Mouse (Mus musculus) kidney, embryonic 16.5 days (tissue): Measurements from ENCODE around the gene Napepld. TPM values are rescaled to one million over a fixed set of nuclear protein-coding genes. Genes with fewer than 3 reads are reported as not detected.

Source experiments
- ATAC-seq: fragments of 200-750 bp; cut with Nextera tagmentation; 2 replicates; pipeline ENCODE4 v1.8.0; 2017; ENCODE audit warnings: moderate TSS enrichment; ENCODE audit not compliant: low FRiP score, low TSS enrichment
- H3K27ac ChIP-seq: fragments of 300-500 bp; sonication (generic); 2 replicates; pipeline ENCODE4 v1.5.1; 2014; ENCODE audit warnings: low read length
- H3K27me3 ChIP-seq: fragments of 300-500 bp; sonication (generic); 2 replicates; pipeline ENCODE4 v1.6.1; 2014; ENCODE audit warnings: low read length, control low read depth, mixed read lengths; ENCODE audit not compliant: insufficient read depth
- H3K36me3 ChIP-seq: fragments of 300-500 bp; sonication (generic); 2 replicates; pipeline ENCODE4 v1.6.1; 2014; ENCODE audit warnings: low read length, control low read depth, mixed read lengths; ENCODE audit not compliant: insufficient read depth
- H3K4me1 ChIP-seq: fragments of 300-500 bp; sonication (generic); 2 replicates; pipeline ENCODE4 v1.6.1; 2014; ENCODE audit warnings: low read length, control low read depth, mixed read lengths; ENCODE audit not compliant: insufficient read depth
- H3K4me2 ChIP-seq: fragments of 300-500 bp; sonication (generic); replicated peaks from 2 replicates; pipeline ENCODE4 v1.6.1; 2014; ENCODE audit warnings: low read depth, low read length
- H3K4me3 ChIP-seq: fragments of 300-500 bp; sonication (generic); 2 replicates; pipeline ENCODE4 v1.5.1; 2014; ENCODE audit warnings: mild to moderate bottlenecking, low read length
- H3K9ac ChIP-seq: fragments of 300-500 bp; sonication (generic); replicated peaks from 2 replicates; pipeline ENCODE4 v1.6.1; 2014; ENCODE audit warnings: low read length
- H3K9me3 ChIP-seq: fragments of 300-500 bp; sonication (generic); 2 replicates; pipeline ENCODE4 v1.6.1; 2016; ENCODE audit warnings: low read length, control low read depth
- WGBS: fragments of 180-500 bp; shearing (Covaris S2); extraction: QIAGEN DNeasy Blood & Tissue Kit; methylation state at CpG from one replicate; pipeline ENCODE4 v1.1.7; 2014; 5-methylcytosine and 5-hydroxymethylcytosine counted together
- polyA plus RNA-seq: library from polyadenylated mRNA; unstranded; fragments of >200 nt; fragmentation: Nextera tagmentation; extraction: Ambion mirVana; gene quantifications from 2 replicates; pipeline ENCODE4 v1.2.1, GENCODE M21; 2015

Napepld gene
- polyA plus RNA-seq, 1 experiment from 2014 or later: 5.9 TPM

DNA sequence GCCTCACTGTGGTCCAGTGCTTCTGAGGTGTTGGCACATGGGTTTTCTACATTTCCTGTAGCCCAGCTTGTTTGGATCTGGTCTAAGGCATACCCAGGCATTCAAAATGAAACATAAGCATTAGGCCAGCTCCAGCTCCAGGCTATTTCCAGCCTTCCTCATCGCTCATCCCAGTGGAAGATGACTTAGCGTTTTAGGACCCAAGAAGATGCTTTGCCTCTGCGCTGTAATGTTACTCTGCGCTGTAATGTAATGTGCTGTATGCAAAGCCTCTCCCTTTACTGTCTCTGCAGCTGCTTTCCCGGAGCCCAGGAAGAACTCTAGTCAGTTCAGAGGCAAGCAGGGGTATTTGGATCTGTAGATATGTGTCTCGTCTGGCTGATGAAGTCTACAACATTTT, 43.2 kb downstream of the Napepld start:
- Histone ChIP-seq H3K27me3 (no peaks in the 10 kb centered on the region), H3K36me3 (peaks cover 35% of the 10 kb centered on the region), H3K4me2 (no peak overlapping the region), H3K4me3 (no peak overlapping the region), H3K27ac (no peak overlapping the region), H3K4me1 (peaks cover 9% of the 10 kb centered on the region; the same call in 1 of the 2 replicates), H3K9ac (no peak overlapping the region), H3K9me3 (no peaks in the 10 kb centered on the region)
- ATAC-seq: no peak
- 92% methylated on average over 6 of the region's 6 CpGs for WGBS

DNA sequence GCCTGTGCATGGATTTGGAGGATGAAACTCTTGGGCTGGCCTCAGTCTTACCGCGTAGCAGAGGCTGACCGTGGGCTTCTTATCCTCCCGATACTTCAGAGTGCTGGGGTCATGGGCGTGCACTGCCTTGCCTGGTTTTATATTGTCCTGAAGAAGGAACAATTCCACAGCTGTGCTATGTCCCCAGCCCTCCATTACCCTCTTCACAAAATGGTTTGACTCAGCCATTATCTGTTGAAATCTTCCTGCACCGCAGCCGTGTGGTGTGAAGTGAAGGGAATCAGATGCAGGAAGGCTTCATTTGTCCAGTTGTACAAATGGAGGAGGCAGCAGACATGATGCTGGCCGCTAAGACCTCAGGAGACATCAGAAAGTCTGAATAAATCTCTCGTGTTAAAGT, 44.3 kb downstream of the Napepld start:
- peaks cover 40% of the 10 kb centered on the region for H3K36me3 ChIP-seq
- ATAC-seq: no peak
- no peaks in the 10 kb centered on the region for H3K27me3 ChIP-seq
- H3K4me1 ChIP-seq: peaks cover 9% of the 10 kb centered on the region; the same call in 1 of the 2 replicates
- no peak overlapping the region for H3K9ac ChIP-seq
- 80% methylated on average over 9 of the region's 9 CpGs for WGBS
- H3K27ac ChIP-seq: no peak overlapping the region
- no peaks in the 10 kb centered on the region for H3K9me3 ChIP-seq
- no peak overlapping the region for H3K4me3 ChIP-seq
- H3K4me2 ChIP-seq: no peak overlapping the region

DNA sequence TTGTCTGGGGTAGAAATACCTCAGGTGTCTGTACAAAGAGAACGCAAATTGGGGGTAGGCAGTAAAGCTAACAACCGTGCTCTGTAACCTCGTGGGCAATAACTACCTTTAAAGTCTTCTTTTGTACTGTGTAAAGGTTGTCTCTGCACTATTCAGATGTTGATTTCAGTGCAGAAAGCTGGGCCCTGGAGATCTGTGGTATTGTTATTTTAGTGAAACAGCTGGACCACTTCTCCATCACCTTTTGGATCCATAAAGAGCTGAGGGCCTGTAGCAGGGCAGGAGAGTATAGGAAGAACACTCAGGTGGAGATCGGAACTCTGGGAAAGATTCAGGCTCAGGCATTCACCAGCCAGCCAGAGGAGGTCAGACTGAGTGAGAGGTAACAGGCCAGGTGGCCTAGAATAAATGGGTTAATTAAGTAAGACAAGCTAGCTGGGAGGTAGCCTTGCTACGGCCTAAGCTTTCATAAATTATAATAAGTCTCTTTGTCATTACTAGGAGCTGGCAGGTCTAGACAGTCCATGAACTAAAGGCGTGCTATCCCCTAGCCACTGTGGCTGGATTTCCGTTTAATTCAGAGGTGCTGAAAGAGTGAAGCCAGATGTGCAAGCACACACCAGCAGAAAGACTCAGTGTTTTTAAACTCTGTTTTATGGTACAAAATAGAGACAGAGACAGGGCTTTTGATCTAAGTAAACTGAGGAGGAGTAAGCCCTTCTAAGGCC, 49.1 kb downstream of the Napepld start:
- H3K36me3 ChIP-seq: peaks cover 52% of the 10 kb centered on the region
- 78% methylated on average over 7 of the region's 7 CpGs for WGBS
- ATAC-seq: no peak

DNA sequence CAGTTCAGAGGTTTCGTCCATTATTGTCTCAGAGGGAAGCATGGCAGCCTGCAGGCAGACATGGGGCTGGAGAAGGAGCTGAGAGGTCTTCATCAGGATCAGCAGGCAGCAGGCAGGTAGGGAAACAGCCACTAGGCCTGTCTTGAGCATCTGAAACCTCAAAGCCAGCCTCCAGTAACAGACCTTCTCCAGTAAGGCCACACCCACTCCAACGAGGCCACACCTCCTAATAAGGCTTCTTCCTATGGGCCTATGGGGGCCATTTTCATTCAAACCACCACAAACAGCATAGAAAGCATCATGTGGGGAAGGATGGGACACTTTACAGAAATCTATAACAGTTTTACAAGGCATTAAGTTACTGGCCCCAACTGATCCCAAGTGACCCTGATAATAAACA, 50.5 kb downstream of the Napepld start:
- Histone ChIP-seq H3K36me3 (peaks cover 48% of the 10 kb centered on the region), H3K4me1 (peaks cover 10% of the 10 kb centered on the region), H3K9me3 (no peaks in the 10 kb centered on the region), H3K27me3 (no peaks in the 10 kb centered on the region), H3K9ac (no peak overlapping the region), H3K4me3 (no peak overlapping the region), H3K4me2 (no peak overlapping the region), H3K27ac (no peak overlapping the region)
- ATAC-seq: no peak
- 75% methylated on average over 2 of the region's 2 CpGs for WGBS

More for the DNA sequence above, 49.1 kb downstream of the Napepld start:
- Histone ChIP-seq H3K9ac (no peak overlapping the region), H3K4me3 (no peak overlapping the region), H3K4me2 (no peak overlapping the region), H3K27ac (no peak overlapping the region), H3K27me3 (no peaks in the 10 kb centered on the region), H3K4me1 (peaks cover 4% of the 10 kb centered on the region), H3K9me3 (no peaks in the 10 kb centered on the region)

DNA sequence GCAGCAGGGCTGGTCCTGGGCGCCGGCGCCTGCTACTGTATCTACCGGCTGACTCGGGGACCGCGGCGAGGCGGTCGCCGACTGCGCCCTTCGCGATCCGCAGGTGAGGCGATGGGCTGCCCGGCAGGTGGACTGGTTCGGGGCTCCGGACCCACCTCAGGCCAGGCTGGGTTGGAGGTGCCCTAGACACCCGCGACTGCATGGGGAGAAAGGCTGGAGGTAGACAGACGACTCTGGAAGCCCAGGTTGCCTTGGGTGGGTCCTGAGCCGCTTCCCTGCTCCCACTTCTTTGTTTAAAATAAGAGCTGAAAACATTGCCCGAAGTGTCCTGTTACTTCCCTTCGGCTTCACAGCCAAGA, 55.1 kb downstream of the Napepld start:
- ATAC-seq: no peak; the same call in 1 of the 2 replicates
- peaks cover 22% of the 10 kb centered on the region for H3K36me3 ChIP-seq
- H3K4me2 ChIP-seq: peak overlapping the region; percentile 61
- 1% methylated on average over 21 of the region's 25 CpGs for WGBS
- H3K27me3 ChIP-seq: peaks cover 7% of the 10 kb centered on the region; the same call in 1 of the 2 replicates
- peak overlapping the region; percentile 89 for H3K27ac ChIP-seq
- no peaks in the 10 kb centered on the region for H3K9me3 ChIP-seq
- H3K4me1 ChIP-seq: peaks cover 16% of the 10 kb centered on the region
- peak overlapping the region; percentile 89 for H3K9ac ChIP-seq
- peak overlapping the region; percentile 81 for H3K4me3 ChIP-seq

DNA sequence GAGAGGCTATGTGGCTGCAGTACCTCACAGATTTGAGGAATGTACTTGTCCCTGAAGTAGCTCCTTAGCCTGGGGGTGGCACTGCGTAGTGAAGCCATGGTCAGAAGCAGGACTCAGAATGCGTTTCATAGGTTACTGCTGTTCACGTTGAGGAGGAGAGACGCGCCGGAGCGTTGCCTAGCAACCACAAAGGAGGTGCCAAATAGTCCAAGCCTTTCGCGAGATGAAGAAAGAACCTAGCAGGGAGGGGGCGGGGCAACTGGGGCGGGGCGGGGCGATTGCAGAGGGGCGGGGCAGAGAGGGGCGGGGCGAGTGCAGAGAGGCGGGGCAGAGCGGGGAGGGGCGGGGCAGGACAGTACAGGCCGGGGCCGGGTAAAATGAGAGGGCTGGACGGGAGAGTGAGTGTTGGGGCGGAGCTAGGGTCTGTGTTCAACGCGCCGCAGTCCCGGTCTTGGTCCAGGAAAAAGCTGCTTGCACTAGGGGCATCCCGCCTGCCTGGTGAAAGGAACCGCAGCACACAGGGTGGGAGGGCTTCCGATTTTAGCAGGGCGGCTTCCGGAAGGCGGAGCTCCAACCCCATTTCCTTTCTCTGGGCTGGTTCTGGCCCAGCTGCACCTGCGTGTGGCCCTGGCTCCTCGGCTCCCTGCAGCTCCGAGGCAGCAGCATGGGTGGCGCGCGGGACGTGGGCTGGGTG, 55.6 kb downstream of the Napepld start, which contains the start of the genes Fbxl13 and Armc10:
TSS of gene Fbxl13 (minus strand) at position 196 of the 694 bp plus-strand sequence.
TSS of gene Armc10 (plus strand) at position 375 of the 694 bp plus-strand sequence.
- Histone ChIP-seq H3K9me3 (no peaks in the 10 kb centered on the region), H3K27me3 (peaks cover 7% of the 10 kb centered on the region; the same call in 1 of the 2 replicates), H3K4me2 (peak within 1 kb of the TSS; percentile 61), H3K9ac (peak within 1 kb of the TSS; percentile 89), H3K27ac (peak within 1 kb of the TSS; percentile 89), H3K4me3 (peak within 1 kb of the TSS; percentile 81), H3K4me1 (peaks cover 16% of the 10 kb centered on the region), H3K36me3 (peaks cover 18% of the 10 kb centered on the region)
- peak; percentile 99 for ATAC-seq
- WGBS: under 1% methylated on average over 29 of the region's 40 CpGs

DNA sequence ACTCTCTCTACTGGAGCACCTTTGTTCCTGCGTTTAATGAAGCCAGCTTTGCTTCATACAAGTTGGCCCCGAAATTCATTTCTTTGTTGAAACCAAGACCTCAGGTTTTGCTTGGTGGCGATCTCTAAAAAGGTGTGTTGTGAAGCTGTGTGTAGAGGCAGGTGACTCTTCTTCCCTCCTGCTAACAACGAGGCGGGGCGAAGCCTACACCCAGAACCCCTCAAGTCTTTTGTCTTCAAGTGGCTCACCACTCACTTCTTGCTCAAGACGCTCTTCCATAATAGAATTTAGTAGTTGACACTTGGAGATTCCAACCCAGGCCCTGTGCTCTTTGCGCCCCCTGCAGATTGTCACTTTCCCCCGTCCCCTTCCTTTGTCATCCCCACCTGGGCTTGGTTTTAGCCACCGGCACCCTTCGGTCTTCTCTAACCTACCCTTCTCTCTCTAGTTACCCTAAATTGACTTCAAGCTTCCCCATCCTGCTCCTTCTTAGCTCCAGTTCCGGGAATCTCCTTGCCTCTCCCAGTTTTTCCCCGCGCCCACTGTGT, 56.2 kb downstream of the Napepld start:
- Histone ChIP-seq H3K4me1 (peaks cover 16% of the 10 kb centered on the region), H3K9me3 (no peaks in the 10 kb centered on the region), H3K9ac (0 out of 2 replicates have a peak overlapping the region, but pooled peaks have one; percentile 13), H3K27me3 (peaks cover 7% of the 10 kb centered on the region; the same call in 1 of the 2 replicates), H3K4me3 (peak overlapping the region; percentile 81), H3K36me3 (peaks cover 13% of the 10 kb centered on the region), H3K27ac (0 out of 2 replicates have a peak overlapping the region, but pooled peaks have one; percentile 38), H3K4me2 (peak overlapping the region; percentile 61)
- WGBS: 14% methylated on average over 14 of the region's 14 CpGs
- no peak; the same call in 1 of the 2 replicates for ATAC-seq

DNA sequence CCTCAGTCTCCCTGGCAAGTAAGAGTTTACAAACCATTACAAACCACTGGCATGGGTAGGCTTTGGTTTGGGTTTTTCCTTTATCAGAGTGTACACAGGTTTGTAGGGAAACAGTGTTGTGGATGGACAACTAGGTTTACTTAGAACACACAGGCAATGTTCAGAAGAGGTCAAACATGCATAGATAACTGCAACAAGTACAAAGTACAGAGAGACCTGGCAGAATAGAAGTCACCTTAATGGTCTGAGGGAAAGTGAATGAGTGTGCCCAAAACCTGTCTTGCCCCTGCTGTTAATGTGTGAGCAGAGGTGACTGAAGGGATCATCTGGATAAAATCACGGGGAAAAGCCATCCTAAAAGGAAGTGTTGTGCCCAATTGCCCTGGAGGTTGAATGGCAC, 57.6 kb downstream of the Napepld start:
- Histone ChIP-seq H3K36me3 (peaks cover 4% of the 10 kb centered on the region; the same call in 1 of the 2 replicates), H3K9ac (no peak overlapping the region), H3K9me3 (no peaks in the 10 kb centered on the region), H3K27ac (no peak overlapping the region), H3K27me3 (peaks cover 7% of the 10 kb centered on the region; the same call in 1 of the 2 replicates), H3K4me2 (no peak overlapping the region), H3K4me1 (peaks cover 16% of the 10 kb centered on the region), H3K4me3 (no peak overlapping the region)
- ATAC-seq: no peak
- WGBS: 14% methylated on average over 1 of the region's 1 CpGs

DNA sequence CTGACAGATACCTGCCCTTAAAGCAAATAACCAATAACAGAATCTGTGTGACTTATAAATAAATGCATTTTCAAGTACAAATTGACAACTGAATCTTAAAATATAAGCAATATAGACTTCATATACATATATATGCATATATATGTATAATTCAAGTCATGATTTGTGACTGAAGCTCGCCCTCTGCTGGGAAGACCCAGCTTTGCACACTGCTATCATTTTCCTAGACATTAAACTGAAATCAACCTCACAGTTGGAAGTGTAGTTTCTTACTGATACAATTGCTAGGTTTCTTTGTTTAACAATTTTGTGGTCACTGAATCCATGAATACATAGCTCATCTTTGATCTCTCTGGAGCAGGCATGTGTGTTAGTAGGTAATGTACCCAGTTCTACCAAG, 60.2 kb downstream of the Napepld start:
- ATAC-seq: no peak
- Histone ChIP-seq H3K36me3 (no peaks in the 10 kb centered on the region), H3K9me3 (no peaks in the 10 kb centered on the region), H3K27me3 (peaks cover 7% of the 10 kb centered on the region; the same call in 1 of the 2 replicates), H3K27ac (no peak overlapping the region), H3K4me3 (no peak overlapping the region), H3K4me1 (peaks cover 6% of the 10 kb centered on the region; the same call in 1 of the 2 replicates), H3K9ac (no peak overlapping the region), H3K4me2 (no peak overlapping the region)
- 2% methylated on average over 1 of the region's 1 CpGs for WGBS
